11 mouse cellular contexts compared by ENCODE assay signal in genomic region chr11:117314026-117314425, GRCm38 (mm10).
DNase-seq lines count a peak whose midpoint lies in the region; ATAC-seq and TF ChIP-seq lines count a peak whose summit lies in the region.
"Had no signal": no experiment of that assay in that cellular context is flagged by ENCODE, and none has a peak within 500 bp of the region (broad histone marks: within the 10 kb centered on the region; RNA-seq: fewer than 3 reads in every experiment).

No protein-coding gene starts in this region.

- 0 out of 2 replicates have a peak overlapping the region, but pooled peaks have one; percentile 8 for H3K9ac ChIP-seq in kidney, embryonic 15.5 days
- no peak overlapping the region for H3K9ac ChIP-seq in ES-Bruce4 (ENCODE audit: low read depth, poor library complexity, severe bottlenecking)
- H3K9ac ChIP-seq: liver, embryonic 13.5 days had no signal

- peak overlapping the region; percentile 92; the same call in 1 of the 2 replicates for H3K27ac ChIP-seq in kidney, embryonic 15.5 days
- no peak overlapping the region for H3K27ac ChIP-seq in ES-Bruce4 (ENCODE audit: insufficient read depth, low read length)
- H3K27ac ChIP-seq in brown adipose tissue, adult 24 weeks (replicated peaks; ENCODE audit: low read depth, low read length), result peak overlapping the region; percentile 75; the same call in 1 of the 2 replicates
- H3K27ac ChIP-seq: liver, embryonic 13.5 days had no signal

- H3K4me1 ChIP-seq in kidney, embryonic 15.5 days, result peaks cover 100% of the 10 kb centered on the region
- peaks cover 28% of the 10 kb centered on the region for H3K4me1 ChIP-seq in ES-Bruce4 (ENCODE audit: control insufficient read depth, insufficient read depth, low read length)
- peaks cover 86% of the 10 kb centered on the region for H3K4me1 ChIP-seq in brown adipose tissue, adult 24 weeks (ENCODE audit: control insufficient read depth, insufficient read depth, insufficient read length, low read length)

- TF ChIP-seq EP300 in ES-Bruce4 (IDR thresholded peaks at IDR 0.05; ENCODE audit: insufficient read depth, low read depth, low read length), result no peak

- TF ChIP-seq POLR2A in ES-Bruce4 (IDR thresholded peaks at IDR 0.05; ENCODE audit: insufficient read depth, low read length), result no peak

- no peaks in the 10 kb centered on the region for H3K36me3 ChIP-seq in kidney, embryonic 15.5 days
- no peaks in the 10 kb centered on the region for H3K36me3 ChIP-seq in ES-Bruce4 (ENCODE audit: control insufficient read depth, insufficient read depth, low read length, poor library complexity, severe bottlenecking)
- H3K36me3 ChIP-seq: heart, embryonic 13.5 days; liver, embryonic 13.5 days had no signal

- ATAC-seq in kidney, embryonic 15.5 days (replicated peaks; ENCODE audit: low FRiP score), result no peak

- no peak overlapping the region for H3K4me3 ChIP-seq in kidney, embryonic 15.5 days (replicated peaks)
- no peak overlapping the region for H3K4me3 ChIP-seq in ES-Bruce4 (ENCODE audit: low read depth, low read length)
- no peak overlapping the region for H3K4me3 ChIP-seq in brown adipose tissue, adult 24 weeks (ENCODE audit: insufficient read depth, low read depth, low read length)
- H3K4me3 ChIP-seq: heart, embryonic 13.5 days; liver, embryonic 13.5 days had no signal

- TF ChIP-seq CTCF in ES-Bruce4 (IDR thresholded peaks at IDR 0.05; ENCODE audit: low read depth, low read length), result peak; percentile 43

- WGBS in kidney, embryonic 15.5 days, result 92% methylated on average over 7 of the region's 7 CpGs

- H3K9me3 ChIP-seq in kidney, embryonic 15.5 days (replicated peaks), result no peaks in the 10 kb centered on the region
- no peaks in the 10 kb centered on the region for H3K9me3 ChIP-seq in ES-Bruce4 (replicated peaks; ENCODE audit: control insufficient read depth, insufficient read depth, low read length, poor library complexity, severe bottlenecking)
- H3K9me3 ChIP-seq: heart, embryonic 13.5 days; liver, embryonic 13.5 days had no signal

- no peak overlapping the region for H3K4me2 ChIP-seq in kidney, embryonic 15.5 days
- H3K4me2 ChIP-seq: heart, embryonic 13.5 days; liver, embryonic 13.5 days had no signal

- no peaks in the 10 kb centered on the region for H3K27me3 ChIP-seq in kidney, embryonic 15.5 days
- no peaks in the 10 kb centered on the region for H3K27me3 ChIP-seq in ES-Bruce4 (ENCODE audit: control insufficient read depth, insufficient read depth, low read length, poor library complexity, severe bottlenecking)
- H3K27me3 ChIP-seq: heart, embryonic 13.5 days; liver, embryonic 13.5 days had no signal

- DNase-seq in kidney, postnatal 14 days, result no peak
- DNase-seq in skeletal muscle tissue, adult 2 months (ENCODE audit: low read depth, low spot score), result peak; percentile 65
- DNase-seq in urinary bladder, adult 2 months (ENCODE audit: low spot score), result no peak
- no peak for DNase-seq in kidney, adult 9 months
- no peak for DNase-seq in left cerebral cortex, adult 8-10 months (ENCODE audit: low spot score in 2 of 2)
- DNase-seq: liver, embryonic 13.5 days; right cerebral cortex, postnatal 25 days had no signal
